ENCODE assay signal across 14 mouse cellular contexts in genomic region chr2:92360893-92361292, GRCm38 (mm10). TPM values are rescaled to one million over a fixed set of nuclear protein-coding genes. Genes with fewer than 3 reads are reported as not detected.
DNase-seq lines count a peak whose midpoint lies in the region; ATAC-seq and TF ChIP-seq lines count a peak whose summit lies in the region.
"Had no signal": no experiment of that assay in that cellular context is flagged by ENCODE, and none has a peak within 500 bp of the region (broad histone marks: within the 10 kb centered on the region; RNA-seq: fewer than 3 reads in every experiment).

No protein-coding gene starts in this region.

- no peaks in the 10 kb centered on the region for H3K9me3 ChIP-seq in hindbrain, embryonic 13.5 days
- H3K9me3 ChIP-seq in hindbrain, embryonic 10.5 days, result no peaks in the 10 kb centered on the region
- H3K9me3 ChIP-seq in intestine, postnatal 0 days (ENCODE audit: control insufficient read depth), result no peaks in the 10 kb centered on the region
- no peaks in the 10 kb centered on the region for H3K9me3 ChIP-seq in midbrain, embryonic 15.5 days
- H3K9me3 ChIP-seq: embryonic facial prominence, embryonic 15.5 days had no signal

- peaks cover 71% of the 10 kb centered on the region for H3K36me3 ChIP-seq in hindbrain, embryonic 13.5 days
- H3K36me3 ChIP-seq in hindbrain, embryonic 10.5 days, result peaks cover 94% of the 10 kb centered on the region
- H3K36me3 ChIP-seq in intestine, postnatal 0 days (ENCODE audit: control insufficient read depth, insufficient read depth), result peaks cover 66% of the 10 kb centered on the region
- peaks cover 36% of the 10 kb centered on the region; the same call in 1 of the 2 replicates for H3K36me3 ChIP-seq in midbrain, embryonic 15.5 days (replicated peaks)

- no peak for DNase-seq in hindbrain, embryonic 10.5 days (ENCODE audit: low spot score)
- DNase-seq in brain, embryonic 14.5 days (ENCODE audit: low read depth), result peak; percentile 42
- no peak for DNase-seq in lung, adult 2 months
- no peak for DNase-seq in left cerebral cortex, adult 8-10 months (ENCODE audit: low spot score in 2 of 2)
- DNase-seq: right cerebral cortex, postnatal 25 days; thymus, postnatal 25 days had no signal

- no peak for TF ChIP-seq CTCF in brain, embryonic 14.5 days (IDR thresholded peaks at IDR 0.05; ENCODE audit: borderline replicate concordance, extremely low read depth, insufficient read depth, insufficient read length)
- TF ChIP-seq CTCF in intestine, postnatal 0 days (IDR thresholded peaks at IDR 0.05; ENCODE audit: low read depth), result no peak
- no peak for TF ChIP-seq CTCF in lung, adult 2 months (IDR thresholded peaks at IDR 0.05; ENCODE audit: insufficient read depth, low read length)

- no peak overlapping the region for H3K4me2 ChIP-seq in hindbrain, embryonic 13.5 days
- H3K4me2 ChIP-seq in intestine, postnatal 0 days (replicated peaks; ENCODE audit: low read depth), result peak overlapping the region; percentile 43
- no peak overlapping the region for H3K4me2 ChIP-seq in midbrain, embryonic 15.5 days
- H3K4me2 ChIP-seq: embryonic facial prominence, embryonic 15.5 days had no signal

- no peak overlapping the region for H3K4me3 ChIP-seq in hindbrain, embryonic 13.5 days
- no peak overlapping the region for H3K4me3 ChIP-seq in hindbrain, embryonic 10.5 days
- no peak overlapping the region for H3K4me3 ChIP-seq in intestine, postnatal 0 days (ENCODE audit: low read depth, low read length)
- no peak overlapping the region for H3K4me3 ChIP-seq in lung, adult 2 months (replicated peaks; ENCODE audit: extremely low read depth, low read depth, low read length)
- H3K4me3 ChIP-seq in midbrain, embryonic 15.5 days, result no peak overlapping the region
- H3K4me3 ChIP-seq: embryonic facial prominence, embryonic 15.5 days; myocyte had no signal

- 24% methylated on average over 12 of the region's 12 CpGs for WGBS in hindbrain, embryonic 13.5 days
- WGBS in hindbrain, embryonic 10.5 days, result 25% methylated on average over 12 of the region's 12 CpGs
- WGBS in intestine, postnatal 0 days, result 23% methylated on average over 12 of the region's 12 CpGs
- 35% methylated on average over 12 of the region's 12 CpGs for WGBS in lung, adult 2 months
- 20% methylated on average over 12 of the region's 12 CpGs for WGBS in midbrain, embryonic 15.5 days

- H3K27me3 ChIP-seq in hindbrain, embryonic 13.5 days, result no peaks in the 10 kb centered on the region
- H3K27me3 ChIP-seq in hindbrain, embryonic 10.5 days (ENCODE audit: insufficient read depth, poor library complexity, severe bottlenecking), result no peaks in the 10 kb centered on the region
- no peaks in the 10 kb centered on the region for H3K27me3 ChIP-seq in intestine, postnatal 0 days (replicated peaks; ENCODE audit: control insufficient read depth, insufficient read depth, low read length)
- no peaks in the 10 kb centered on the region for H3K27me3 ChIP-seq in midbrain, embryonic 15.5 days (replicated peaks)
- H3K27me3 ChIP-seq: CH12.LX; embryonic facial prominence, embryonic 15.5 days had no signal

- no peak overlapping the region for H3K27ac ChIP-seq in hindbrain, embryonic 13.5 days
- no peak overlapping the region for H3K27ac ChIP-seq in hindbrain, embryonic 10.5 days
- H3K27ac ChIP-seq in intestine, postnatal 0 days (ENCODE audit: low read depth, low read length), result no peak overlapping the region
- no peak overlapping the region for H3K27ac ChIP-seq in midbrain, embryonic 15.5 days
- H3K27ac ChIP-seq: embryonic facial prominence, embryonic 15.5 days had no signal

- TF ChIP-seq POLR2A in brain, embryonic 14.5 days (IDR thresholded peaks at IDR 0.05; ENCODE audit: borderline replicate concordance, extremely low read depth, insufficient read depth, insufficient read length, poor library complexity, severe bottlenecking), result no peak
- no peak for TF ChIP-seq POLR2A in lung, adult 2 months (IDR thresholded peaks at IDR 0.05; ENCODE audit: borderline replicate concordance, extremely low read depth, low read depth, low read length)

- H3K4me1 ChIP-seq in hindbrain, embryonic 13.5 days (replicated peaks), result peaks cover 8% of the 10 kb centered on the region; the same call in 1 of the 2 replicates
- H3K4me1 ChIP-seq in hindbrain, embryonic 10.5 days (replicated peaks), result peaks cover 12% of the 10 kb centered on the region
- no peaks in the 10 kb centered on the region for H3K4me1 ChIP-seq in intestine, postnatal 0 days (replicated peaks; ENCODE audit: control insufficient read depth, insufficient read depth, low read length)
- no peaks in the 10 kb centered on the region for H3K4me1 ChIP-seq in lung, adult 2 months (ENCODE audit: control insufficient read depth, insufficient read depth, low read length)
- H3K4me1 ChIP-seq in midbrain, embryonic 15.5 days, result no peaks in the 10 kb centered on the region

- ATAC-seq in hindbrain, embryonic 13.5 days (ENCODE audit: low FRiP score), result 0 out of 2 replicates have a peak, but pooled peaks have one; percentile 37
- ATAC-seq in intestine, postnatal 0 days, result peak; percentile 79
- ATAC-seq in megakaryocyte-erythroid progenitor cell, adult 5-6 weeks (replicated peaks; ENCODE audit: low FRiP score, low TSS enrichment, poor library complexity, severe bottlenecking), result peak; percentile 65; the same call in 1 of the 2 replicates
- ATAC-seq in midbrain, embryonic 15.5 days (replicated peaks), result no peak
- ATAC-seq: lung, postnatal 0 days had no signal

- H3K9ac ChIP-seq in hindbrain, embryonic 13.5 days, result no peak overlapping the region
- H3K9ac ChIP-seq in intestine, postnatal 0 days (ENCODE audit: low read depth, low read length), result no peak overlapping the region
- no peak overlapping the region for H3K9ac ChIP-seq in midbrain, embryonic 15.5 days
- H3K9ac ChIP-seq: embryonic facial prominence, embryonic 15.5 days had no signal

RNA-seq across cellular contexts. Expression of gene Pex16, which starts 13.6 kb away (rescaled TPM):
- polyA plus RNA-seq in hindbrain, embryonic 13.5 days (2015; fragmentation: Nextera tagmentation; extraction: Ambion mirVana), result 35.7 and 35.8 TPM in 2 replicates
- polyA plus RNA-seq in hindbrain, embryonic 10.5 days (2016; fragmentation: Nextera tagmentation; extraction: Ambion mirVana), result 26.0 and 30.1 TPM in 2 replicates
- polyA plus RNA-seq in brain, embryonic 14.5 days (2012; rRNA removed), result 37.1 and 47.1 TPM in 2 replicates
- polyA plus RNA-seq in intestine, postnatal 0 days (2015; fragmentation: Nextera tagmentation; extraction: Ambion mirVana), result 84.8 and 86.0 TPM in 2 replicates
- 13.1 and 25.7 TPM in 2 replicates for total RNA-seq in megakaryocyte-erythroid progenitor cell, adult 5-6 weeks (2014; fragmentation: Nextera tagmentation)
- 12.1 and 17.2 TPM in 2 replicates for total RNA-seq in megakaryocyte-erythroid progenitor cell, adult 5-6 weeks (2017)
- polyA plus RNA-seq in lung, adult 2 months (2012; rRNA removed), result 42.8 and 47.4 TPM in 2 replicates
- total RNA-seq in left cerebral cortex, adult 8-10 months (2022), result 10 to 100 TPM; 31.7 to 33.7 (median 32.7) TPM
- 41.3 and 47.5 TPM in 2 replicates for polyA plus RNA-seq in midbrain, embryonic 15.5 days (2015; fragmentation: Nextera tagmentation; extraction: Ambion mirVana)

RNA-seq across cellular contexts. Expression of gene Large2, which starts 13.8 kb away (rescaled TPM):
- 1.6 and 2.4 TPM in 2 replicates for polyA plus RNA-seq in hindbrain, embryonic 13.5 days (2015; fragmentation: Nextera tagmentation; extraction: Ambion mirVana)
- 7.8 and 12.5 TPM in 2 replicates for polyA plus RNA-seq in hindbrain, embryonic 10.5 days (2016; fragmentation: Nextera tagmentation; extraction: Ambion mirVana)
- polyA plus RNA-seq in brain, embryonic 14.5 days (2012; rRNA removed), result 3.7 and 3.8 TPM in 2 replicates
- 8.3 and 9.1 TPM in 2 replicates for polyA plus RNA-seq in intestine, postnatal 0 days (2015; fragmentation: Nextera tagmentation; extraction: Ambion mirVana)
- not detected in 2 replicates for total RNA-seq in megakaryocyte-erythroid progenitor cell, adult 5-6 weeks (2014; fragmentation: Nextera tagmentation)
- not detected in 2 replicates for total RNA-seq in megakaryocyte-erythroid progenitor cell, adult 5-6 weeks (2017)
- polyA plus RNA-seq in lung, adult 2 months (2012; rRNA removed), result 15.9 and 18.5 TPM in 2 replicates
- total RNA-seq in left cerebral cortex, adult 8-10 months (2022), result 1 to 10 TPM in 2 of 4 experiments, under 1 TPM in 2; 0.50 to 1.5 (median 0.85) TPM
- 1.5 and 1.9 TPM in 2 replicates for polyA plus RNA-seq in midbrain, embryonic 15.5 days (2015; fragmentation: Nextera tagmentation; extraction: Ambion mirVana)

RNA-seq across cellular contexts. Expression of gene 1700029I15Rik, which starts 21.4 kb away (rescaled TPM):
- polyA plus RNA-seq in hindbrain, embryonic 13.5 days (2015; fragmentation: Nextera tagmentation; extraction: Ambion mirVana), result 6.3 and 6.9 TPM in 2 replicates
- 3.3 and 4.3 TPM in 2 replicates for polyA plus RNA-seq in hindbrain, embryonic 10.5 days (2016; fragmentation: Nextera tagmentation; extraction: Ambion mirVana)
- polyA plus RNA-seq in brain, embryonic 14.5 days (2012; rRNA removed), result 3.0 and 3.8 TPM in 2 replicates
- polyA plus RNA-seq in intestine, postnatal 0 days (2015; fragmentation: Nextera tagmentation; extraction: Ambion mirVana), result 2.1 and 3.1 TPM in 2 replicates
- 1.2 and 1.5 TPM in 2 replicates for total RNA-seq in megakaryocyte-erythroid progenitor cell, adult 5-6 weeks (2014; fragmentation: Nextera tagmentation)
- 1.1 and 2.5 TPM in 2 replicates for total RNA-seq in megakaryocyte-erythroid progenitor cell, adult 5-6 weeks (2017)
- 3.2 and 3.3 TPM in 2 replicates for polyA plus RNA-seq in lung, adult 2 months (2012; rRNA removed)
- 1 to 10 TPM; 2.1 to 4.8 (median 3.4) TPM for total RNA-seq in left cerebral cortex, adult 8-10 months (2022)
- polyA plus RNA-seq in midbrain, embryonic 15.5 days (2015; fragmentation: Nextera tagmentation; extraction: Ambion mirVana), result 7.6 and 8.4 TPM in 2 replicates

RNA-seq across cellular contexts. Expression of gene Mapk8ip1, which starts 40.2 kb away (rescaled TPM):
- polyA plus RNA-seq in hindbrain, embryonic 13.5 days (2015; fragmentation: Nextera tagmentation; extraction: Ambion mirVana), result 111 and 112 TPM in 2 replicates
- polyA plus RNA-seq in hindbrain, embryonic 10.5 days (2016; fragmentation: Nextera tagmentation; extraction: Ambion mirVana), result 55.0 and 75.5 TPM in 2 replicates
- polyA plus RNA-seq in brain, embryonic 14.5 days (2012; rRNA removed), result 193 and 214 TPM in 2 replicates
- 7.2 and 7.4 TPM in 2 replicates for polyA plus RNA-seq in intestine, postnatal 0 days (2015; fragmentation: Nextera tagmentation; extraction: Ambion mirVana)
- total RNA-seq in megakaryocyte-erythroid progenitor cell, adult 5-6 weeks (2014; fragmentation: Nextera tagmentation), result not detected in 2 replicates
- total RNA-seq in megakaryocyte-erythroid progenitor cell, adult 5-6 weeks (2017), result not detected in 2 replicates
- 18.3 and 23.2 TPM in 2 replicates for polyA plus RNA-seq in lung, adult 2 months (2012; rRNA removed)
- total RNA-seq in left cerebral cortex, adult 8-10 months (2022), result 100 to 1,000 TPM; 328 to 363 (median 345) TPM
- 155 and 165 TPM in 2 replicates for polyA plus RNA-seq in midbrain, embryonic 15.5 days (2015; fragmentation: Nextera tagmentation; extraction: Ambion mirVana)
